Mouse (Mus musculus) liver, adult 2 months (tissue): ENCODE measurements around the gene Fkrp.

Source experiments
- CTCF ChIP-seq: fragments of 200-500 bp; IDR thresholded peaks from 2 replicates; pipeline ENCODE4 v1.5.1; 2011; ENCODE audit warnings: low read depth, low read length, control low read depth
- POLR2A ChIP-seq: fragments of 200-500 bp; IDR thresholded peaks from 2 replicates; pipeline ENCODE4 v1.6.1; 2011; ENCODE audit warnings: low read length, control low read depth; ENCODE audit not compliant: insufficient read depth; ENCODE audit errors: extremely low read depth

- TF ChIP-seq CTCF: no peak
- no peak for TF ChIP-seq POLR2A
These were observed 36.8 kb upstream of the Fkrp start for GRCm38 (mm10) chr7:16853302-16853831.
